Mouse (Mus musculus) CH12.LX (cell line): ENCODE results near the gene Adtrp. TPM values are rescaled to one million over a fixed set of nuclear protein-coding genes. Genes with fewer than 3 reads are reported as not detected.

Experiments
- polyA plus RNA-seq: library from polyadenylated mRNA; unstranded; fragments of >175 nt; gene quantifications from 2 replicates; pipeline ENCODE4 v1.2.1, GENCODE M21; 2012; ENCODE audit warnings: low read depth; ENCODE audit not compliant: insufficient read length
- total RNA-seq, 2 experiments: library from RNA; depleted of rRNA; stranded (reverse); fragments of 300-350 nt in 1 of 2; fragments of >200 nt in 1 of 2; gene quantifications; 2 replicates each; pipeline ENCODE4 v1.2.3; 2012 to 2014

Gene Adtrp
- total and polyA plus RNA-seq, 3 experiments = 4.2 to 37.1 (median 7.2) TPM

Other genes starting within 250 kb of the Adtrp start
- gene Tmem170b, start 241.8 kb downstream of the Adtrp start, total RNA-seq (2012; rRNA removed) = 5.0 and 5.4 TPM in 2 replicates
- gene Tmem170b, start 241.8 kb downstream of the Adtrp start, total RNA-seq (2014; rRNA removed) = 4.9 and 5.5 TPM in 2 replicates
- gene Tmem170b, start 241.8 kb downstream of the Adtrp start, polyA plus RNA-seq = 5.2 and 5.9 TPM in 2 replicates
- gene Hivep1, start 204.3 kb upstream of the Adtrp start, total RNA-seq (2012; rRNA removed) = 18.5 and 24.9 TPM in 2 replicates
- 7.0 and 7.5 TPM in 2 replicates for gene Hivep1, start 204.3 kb upstream of the Adtrp start, total RNA-seq (2014; rRNA removed)
- 46.4 and 53.3 TPM in 2 replicates for gene Hivep1, start 204.3 kb upstream of the Adtrp start, polyA plus RNA-seq